Mouse (Mus musculus): ENCODE results near the gene Ptms. TPM values are rescaled to one million over a fixed set of nuclear protein-coding genes. Genes with fewer than 3 reads are reported as not detected.
"Not testable (repeated sequence)": the region's sequence is repeated elsewhere in the genome, so short reads cannot be mapped to it uniquely, and the experiment has no call there.

Ptms gene
- polyA plus RNA-seq, 1 experiment, result 1,784 TPM

DNA sequence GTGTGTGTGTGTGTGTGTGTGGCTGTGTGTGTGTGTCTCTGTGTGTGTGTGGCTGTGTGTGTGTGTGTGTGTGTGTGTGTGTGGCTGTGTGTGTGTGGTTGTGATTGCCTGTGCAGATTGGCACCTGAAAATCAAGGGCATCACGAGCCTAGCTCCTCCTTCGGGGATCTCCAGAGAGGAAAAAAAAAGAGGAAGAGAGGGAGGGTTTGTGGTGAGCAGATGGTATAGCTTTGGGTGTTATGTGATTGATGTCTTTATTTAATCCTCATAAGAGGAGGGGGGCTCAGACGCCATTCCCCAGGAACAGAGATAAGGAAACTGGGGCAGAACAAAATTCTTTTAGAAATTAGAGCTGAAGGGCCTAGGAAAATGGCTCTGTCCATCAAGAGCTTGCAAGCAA is 21.5 kb downstream of the Ptms start:
- H3K36me3 ChIP-seq (ENCODE audit: control insufficient read depth, insufficient read depth, low read length), result no peaks in the 10 kb centered on the region
- no peaks in the 10 kb centered on the region for H3K27me3 ChIP-seq (ENCODE audit: control insufficient read depth, insufficient read depth, low read length)
- TF ChIP-seq POLR2A (IDR thresholded peaks at IDR 0.05; ENCODE audit: low read depth, low read length), result no peak
- no peak for TF ChIP-seq CTCF (IDR thresholded peaks at IDR 0.05; ENCODE audit: extremely low read depth, insufficient read length, insufficient replicate concordance, low read depth, low read length)
- 41% methylated on average over 3 of the region's 3 CpGs for WGBS
- no peaks in the 10 kb centered on the region for H3K4me1 ChIP-seq (ENCODE audit: control insufficient read depth, insufficient read depth, insufficient read length, low read length)
- no peak overlapping the region for H3K27ac ChIP-seq (ENCODE audit: insufficient read depth, low read depth, low read length)
- no peak overlapping the region for H3K4me3 ChIP-seq (ENCODE audit: low read depth, low read length)

DNA sequence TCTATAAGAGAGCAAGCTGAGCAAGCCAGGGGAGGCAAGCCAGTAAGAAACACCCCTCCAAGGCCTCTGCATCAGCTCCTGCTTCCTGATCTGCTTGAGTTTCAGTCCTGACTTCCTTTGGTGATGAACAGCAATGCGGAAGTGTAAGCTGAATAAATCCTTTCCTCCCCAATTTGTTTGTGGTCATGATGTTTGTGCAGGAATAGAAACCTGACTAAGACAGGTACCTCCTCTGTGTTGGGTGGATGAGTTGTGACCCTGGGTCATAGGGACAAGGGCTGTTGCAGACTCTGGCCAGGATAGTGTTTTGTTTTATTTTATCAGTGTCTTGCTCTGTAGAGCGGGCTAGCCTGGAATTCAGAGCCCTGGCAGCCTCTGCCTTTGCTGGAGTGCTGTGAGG is 25.8 kb downstream of the Ptms start:
- not testable (repeated sequence) for H3K27ac ChIP-seq (ENCODE audit: insufficient read depth, low read depth, low read length); H3K4me1 ChIP-seq (ENCODE audit: control insufficient read depth, insufficient read depth, insufficient read length, low read length); H3K4me3 ChIP-seq (ENCODE audit: low read depth, low read length); H3K36me3 ChIP-seq (ENCODE audit: control insufficient read depth, insufficient read depth, low read length); H3K27me3 ChIP-seq (ENCODE audit: control insufficient read depth, insufficient read depth, low read length)
- WGBS, result 80% methylated on average over 2 of the region's 2 CpGs

DNA sequence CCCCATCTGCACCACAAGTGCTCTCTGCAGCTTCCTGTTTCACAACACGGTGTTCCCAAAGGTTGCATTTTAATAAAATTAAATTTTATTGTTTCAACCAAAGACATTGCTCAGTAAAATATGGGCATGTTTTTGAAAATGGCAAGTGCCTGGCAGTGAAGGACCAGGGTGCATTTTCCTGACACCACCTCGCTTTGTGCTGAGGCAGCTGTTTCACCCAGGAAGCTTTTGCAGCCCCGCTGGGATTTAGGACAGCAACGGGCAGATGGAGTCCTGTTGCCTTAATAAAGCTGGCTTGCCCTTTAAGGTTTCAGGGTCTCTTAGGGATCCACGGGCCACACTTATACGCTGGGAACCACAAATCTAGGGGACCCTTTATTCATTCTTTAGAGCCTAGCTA is 28.9 kb downstream of the Ptms start:
- Histone ChIP-seq H3K27me3 (ENCODE audit: control insufficient read depth, insufficient read depth, low read length) (no peaks in the 10 kb centered on the region), H3K36me3 (ENCODE audit: control insufficient read depth, insufficient read depth, low read length) (no peaks in the 10 kb centered on the region), H3K4me1 (ENCODE audit: control insufficient read depth, insufficient read depth, insufficient read length, low read length) (no peaks in the 10 kb centered on the region), H3K4me3 (ENCODE audit: low read depth, low read length) (no peak overlapping the region), H3K27ac (ENCODE audit: insufficient read depth, low read depth, low read length) (no peak overlapping the region)
- WGBS, result 58% methylated on average over 6 of the region's 6 CpGs
- TF ChIP-seq CTCF (IDR thresholded peaks at IDR 0.05; ENCODE audit: extremely low read depth, insufficient read length, insufficient replicate concordance, low read depth, low read length) (no peak), POLR2A (IDR thresholded peaks at IDR 0.05; ENCODE audit: low read depth, low read length) (no peak)

DNA sequence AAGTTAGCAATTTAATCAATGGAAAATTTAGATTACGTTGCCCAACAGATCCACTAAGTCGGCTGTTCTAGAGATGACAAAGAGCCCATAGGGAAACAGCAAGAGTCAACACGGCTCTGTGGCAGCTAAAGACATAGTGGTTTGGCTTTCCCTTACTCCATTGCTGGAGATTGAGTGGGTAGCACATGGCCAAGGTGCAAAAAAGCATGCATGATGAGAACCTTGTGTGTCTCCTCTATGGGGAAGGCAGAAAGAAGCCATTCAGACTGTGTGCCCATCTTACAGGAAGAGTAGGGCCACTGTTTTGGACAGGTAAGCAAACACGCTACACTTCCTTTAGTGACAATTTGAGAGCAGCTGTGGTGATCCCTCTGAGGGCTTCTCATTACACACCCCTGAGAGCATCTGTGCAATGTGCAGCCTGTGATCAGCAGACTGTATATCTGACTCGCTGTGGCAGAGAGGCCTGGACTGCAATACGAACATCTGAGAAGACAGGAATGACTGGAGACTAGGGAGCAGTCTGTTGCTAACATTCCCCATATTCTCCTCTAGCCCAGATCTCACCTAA is 31.3 kb downstream of the Ptms start:
- no peak for TF ChIP-seq CTCF (IDR thresholded peaks at IDR 0.05; ENCODE audit: extremely low read depth, insufficient read length, insufficient replicate concordance, low read depth, low read length)
- no peak for TF ChIP-seq POLR2A (IDR thresholded peaks at IDR 0.05; ENCODE audit: low read depth, low read length)
- no peaks in the 10 kb centered on the region for H3K36me3 ChIP-seq (ENCODE audit: control insufficient read depth, insufficient read depth, low read length)
- H3K27me3 ChIP-seq (ENCODE audit: control insufficient read depth, insufficient read depth, low read length), result no peaks in the 10 kb centered on the region
- no peak overlapping the region for H3K4me3 ChIP-seq (ENCODE audit: low read depth, low read length)
- 87% methylated on average over 6 of the region's 6 CpGs for WGBS
- H3K27ac ChIP-seq (ENCODE audit: insufficient read depth, low read depth, low read length), result no peak overlapping the region
- H3K4me1 ChIP-seq (ENCODE audit: control insufficient read depth, insufficient read depth, insufficient read length, low read length), result no peaks in the 10 kb centered on the region

DNA sequence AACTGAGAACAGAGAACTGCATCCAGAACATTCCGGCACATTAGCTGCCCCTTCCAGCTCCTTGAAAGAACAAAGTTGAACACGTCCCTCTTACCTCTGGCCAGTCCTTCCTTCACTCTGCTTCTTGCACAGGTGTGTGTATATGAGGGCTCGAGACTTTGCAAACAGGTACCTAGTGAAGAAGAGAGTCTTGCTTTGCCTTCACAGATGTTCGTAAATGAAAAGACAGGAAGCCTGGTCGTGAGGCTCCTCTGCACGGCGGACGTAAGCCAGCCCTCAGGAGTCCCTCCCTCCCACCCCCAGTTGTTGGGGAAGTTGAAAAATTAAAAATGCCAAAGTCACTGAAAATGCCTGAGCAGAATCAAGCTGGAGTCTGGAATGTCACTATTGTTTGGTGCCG is 31.9 kb downstream of the Ptms start, which contains the start of gene Cd4:
Gene Cd4, minus strand, starts transcription at position 236 of the 400 bp plus-strand sequence.
- 76% methylated on average over 9 of the region's 9 CpGs for WGBS
- Histone ChIP-seq H3K36me3 (ENCODE audit: control insufficient read depth, insufficient read depth, low read length) (no peaks in the 10 kb centered on the region), H3K27me3 (ENCODE audit: control insufficient read depth, insufficient read depth, low read length) (no peaks in the 10 kb centered on the region), H3K4me1 (ENCODE audit: control insufficient read depth, insufficient read depth, insufficient read length, low read length) (no peaks in the 10 kb centered on the region), H3K4me3 (ENCODE audit: low read depth, low read length) (peak within 1 kb of the TSS; percentile 36), H3K27ac (ENCODE audit: insufficient read depth, low read depth, low read length) (no peak within 1 kb of the TSS)
- TF ChIP-seq CTCF (IDR thresholded peaks at IDR 0.05; ENCODE audit: extremely low read depth, insufficient read length, insufficient replicate concordance, low read depth, low read length), result no peak
- no peak for TF ChIP-seq POLR2A (IDR thresholded peaks at IDR 0.05; ENCODE audit: low read depth, low read length)

DNA sequence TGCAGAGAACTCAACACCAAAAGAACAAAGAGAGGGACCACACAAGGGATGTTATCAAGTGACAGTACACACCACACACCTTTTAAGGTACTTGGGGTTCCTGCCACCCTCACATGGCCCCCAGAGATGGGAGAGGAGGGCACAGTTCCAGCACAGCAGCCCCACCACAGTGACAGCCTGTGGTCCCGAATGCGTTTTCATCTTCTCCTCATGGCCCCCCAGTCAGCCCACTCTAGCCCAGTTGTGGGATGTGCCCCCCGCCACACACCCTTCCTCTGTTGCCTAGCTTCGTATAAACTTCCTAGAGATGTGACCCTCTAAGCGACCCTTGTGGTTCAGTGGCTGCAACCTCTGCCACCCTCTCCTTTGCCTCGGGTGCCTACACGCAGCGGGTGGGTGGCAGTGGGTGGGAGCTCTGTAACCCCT is 33.9 kb downstream of the Ptms start:
- no peaks in the 10 kb centered on the region for H3K4me1 ChIP-seq (ENCODE audit: control insufficient read depth, insufficient read depth, insufficient read length, low read length)
- no peaks in the 10 kb centered on the region for H3K27me3 ChIP-seq (ENCODE audit: control insufficient read depth, insufficient read depth, low read length)
- peak overlapping the region; percentile 22 for H3K4me3 ChIP-seq (ENCODE audit: low read depth, low read length)
- 91% methylated on average over 8 of the region's 8 CpGs for WGBS
- no peak for TF ChIP-seq CTCF (IDR thresholded peaks at IDR 0.05; ENCODE audit: extremely low read depth, insufficient read length, insufficient replicate concordance, low read depth, low read length)
- TF ChIP-seq POLR2A (IDR thresholded peaks at IDR 0.05; ENCODE audit: low read depth, low read length), result no peak
- H3K27ac ChIP-seq (ENCODE audit: insufficient read depth, low read depth, low read length), result no peak overlapping the region
- H3K36me3 ChIP-seq (ENCODE audit: control insufficient read depth, insufficient read depth, low read length), result no peaks in the 10 kb centered on the region

DNA sequence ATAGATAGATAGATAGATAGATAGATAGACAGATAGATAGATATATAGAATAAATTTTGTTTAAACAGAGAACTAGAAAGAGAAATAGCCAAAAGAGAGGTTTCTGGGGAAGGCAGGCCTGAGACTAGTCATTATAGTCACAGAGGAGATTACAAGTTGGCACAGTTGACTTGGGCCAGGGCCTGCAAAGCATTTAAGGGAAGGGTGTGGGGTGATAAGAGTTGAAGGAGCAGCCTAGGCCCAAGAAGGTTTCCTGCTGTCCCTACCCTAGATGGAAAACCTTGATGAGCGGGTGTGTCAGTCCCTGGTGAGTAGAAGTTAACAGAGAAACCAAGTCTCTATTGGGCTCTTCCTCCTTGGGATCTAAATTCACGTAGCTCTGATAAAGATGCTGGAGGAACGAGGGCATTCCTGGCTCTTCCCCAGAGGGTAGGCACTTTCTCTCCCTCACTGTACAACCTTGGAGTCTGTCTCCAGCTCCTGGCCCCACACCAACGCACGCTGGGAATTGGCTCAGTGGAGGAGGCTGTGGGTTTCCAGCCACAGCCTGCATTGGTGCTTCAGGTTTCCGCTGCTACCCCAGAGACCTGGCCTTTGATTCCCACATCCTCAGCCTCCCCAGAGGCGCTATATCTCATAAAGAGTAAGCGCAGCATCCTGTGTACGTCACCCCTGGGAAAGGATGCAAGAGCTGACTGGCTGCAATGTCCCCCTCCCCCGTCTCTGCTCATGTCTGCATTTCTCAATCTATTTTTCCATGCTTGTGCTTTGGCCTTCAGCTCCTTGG is 35.0 kb downstream of the Ptms start:
- TF ChIP-seq POLR2A (IDR thresholded peaks at IDR 0.05; ENCODE audit: low read depth, low read length) (no peak), CTCF (IDR thresholded peaks at IDR 0.05; ENCODE audit: extremely low read depth, insufficient read length, insufficient replicate concordance, low read depth, low read length) (no peak)
- Histone ChIP-seq H3K27ac (ENCODE audit: insufficient read depth, low read depth, low read length) (no peak overlapping the region), H3K27me3 (ENCODE audit: control insufficient read depth, insufficient read depth, low read length) (no peaks in the 10 kb centered on the region), H3K4me3 (ENCODE audit: low read depth, low read length) (no peak overlapping the region), H3K36me3 (ENCODE audit: control insufficient read depth, insufficient read depth, low read length) (no peaks in the 10 kb centered on the region), H3K4me1 (ENCODE audit: control insufficient read depth, insufficient read depth, insufficient read length, low read length) (no peaks in the 10 kb centered on the region)
- WGBS, result 69% methylated on average over 10 of the region's 10 CpGs

Data from small intestine, adult 2 months (tissue).